Mouse (Mus musculus): ENCODE measurements around the gene Zbtb20. TPM values are rescaled to one million over a fixed set of nuclear protein-coding genes. Genes with fewer than 3 reads are reported as not detected.

The Zbtb20 gene
- polyA plus RNA-seq, 1 experiment from 2014 or later = 27.9 TPM

DNA sequence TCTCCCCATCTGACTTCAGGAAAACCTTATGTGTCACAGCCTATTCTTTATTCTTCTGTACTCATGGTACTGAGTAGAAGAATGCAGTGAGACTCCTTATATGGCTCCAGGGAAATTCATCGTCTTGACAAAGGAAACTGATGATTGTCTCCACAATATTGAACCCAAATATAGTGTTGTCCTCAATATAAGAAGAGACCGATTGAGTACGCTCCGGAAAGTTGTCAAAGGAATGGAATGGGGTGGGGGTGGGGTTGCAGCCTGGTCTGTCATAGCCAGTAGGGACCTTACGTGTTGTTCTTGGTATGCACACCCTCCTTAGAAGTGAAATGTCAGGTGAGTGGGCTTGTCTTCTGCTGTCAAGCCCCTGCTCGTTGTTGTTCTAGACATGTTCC lies 488.8 kb downstream of the Zbtb20 start:
- peak overlapping the region; percentile 41 for H3K4me2 ChIP-seq (replicated peaks; ENCODE audit: low read depth, low read length)
- H3K4me3 ChIP-seq (ENCODE audit: low read depth, low read length) = peak overlapping the region; percentile 16; the same call in 1 of the 2 replicates
- TF ChIP-seq CTCF (IDR thresholded peaks at IDR 0.05) = no peak
- TF ChIP-seq EP300 (IDR thresholded peaks at IDR 0.05) = no peak
- DNase-seq (ENCODE audit: low spot score) (no peak), ATAC-seq (peak; percentile 43)
- H3K9me3 ChIP-seq (ENCODE audit: low read length) = no peaks in the 10 kb centered on the region
- H3K36me3 ChIP-seq (ENCODE audit: insufficient read depth, low read length) = no peaks in the 10 kb centered on the region
- H3K9ac ChIP-seq (replicated peaks; ENCODE audit: low read depth) = no peak overlapping the region
- WGBS = 58% methylated on average over 6 of the region's 6 CpGs
- peaks cover 2% of the 10 kb centered on the region; the same call in 1 of the 2 replicates for H3K4me1 ChIP-seq (ENCODE audit: insufficient read depth, low read depth, low read length)
- H3K27me3 ChIP-seq (replicated peaks; ENCODE audit: insufficient read depth, low read length) = no peaks in the 10 kb centered on the region
- peak overlapping the region; percentile 85; the same call in 1 of the 2 replicates for H3K27ac ChIP-seq (ENCODE audit: low read length)

DNA sequence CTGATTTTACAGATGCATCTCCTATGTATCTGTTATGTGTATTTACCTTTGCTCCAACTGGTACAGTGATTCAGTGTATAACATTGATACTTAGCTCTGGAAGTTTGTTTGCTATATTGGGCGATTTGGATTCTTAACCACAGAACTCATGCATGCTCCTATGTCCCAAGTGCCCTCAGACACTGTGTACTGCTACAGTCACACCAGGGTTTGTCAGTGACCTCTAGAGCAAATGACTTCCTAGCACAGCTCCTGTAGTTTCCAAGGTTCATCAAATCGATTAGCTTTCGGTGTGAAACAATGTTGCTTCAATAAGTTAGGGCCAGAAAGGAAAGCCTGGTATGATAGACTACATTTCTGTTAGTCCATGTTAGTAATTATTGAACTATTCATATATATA lies 489.6 kb downstream of the Zbtb20 start:
- ATAC-seq (no peak), DNase-seq (ENCODE audit: low spot score) (no peak)
- TF ChIP-seq EP300 (IDR thresholded peaks at IDR 0.05) (no peak), CTCF (IDR thresholded peaks at IDR 0.05) (no peak)
- no peaks in the 10 kb centered on the region for H3K9me3 ChIP-seq (ENCODE audit: low read length)
- no peaks in the 10 kb centered on the region for H3K36me3 ChIP-seq (ENCODE audit: insufficient read depth, low read length)
- H3K4me1 ChIP-seq (ENCODE audit: insufficient read depth, low read depth, low read length) = peaks cover 2% of the 10 kb centered on the region; the same call in 1 of the 2 replicates
- H3K4me2 ChIP-seq (replicated peaks; ENCODE audit: low read depth, low read length) = no peak overlapping the region
- H3K27ac ChIP-seq (ENCODE audit: low read length) = no peak overlapping the region
- WGBS = 80% methylated on average over 3 of the region's 3 CpGs
- no peak overlapping the region for H3K4me3 ChIP-seq (ENCODE audit: low read depth, low read length)
- H3K9ac ChIP-seq (replicated peaks; ENCODE audit: low read depth) = no peak overlapping the region
- H3K27me3 ChIP-seq (replicated peaks; ENCODE audit: insufficient read depth, low read length) = no peaks in the 10 kb centered on the region

DNA sequence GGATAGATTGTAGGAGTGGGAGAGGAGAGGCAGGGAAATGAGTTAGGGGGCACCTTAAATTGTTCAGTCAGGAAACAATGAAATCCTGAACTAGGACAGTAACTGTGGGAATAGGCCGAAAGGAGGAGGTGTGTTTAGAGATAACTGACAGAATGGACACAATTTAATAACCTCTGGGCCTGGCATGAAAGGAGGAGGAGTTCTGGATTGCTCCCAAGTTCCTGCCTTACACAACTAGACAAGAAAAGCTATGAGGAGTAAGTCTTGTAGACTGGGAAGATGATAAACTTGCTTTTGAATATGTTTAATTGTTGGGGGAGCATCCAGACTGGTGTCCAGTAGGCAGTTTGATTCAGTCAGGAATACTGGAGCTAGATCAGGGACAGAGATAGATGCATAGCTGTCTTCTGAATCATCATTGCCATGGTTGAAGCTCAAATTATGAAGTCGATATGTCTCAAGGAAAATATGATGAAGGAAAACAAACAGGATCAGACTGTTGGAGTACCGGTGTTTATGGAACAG lies 494.9 kb downstream of the Zbtb20 start:
- ATAC-seq (no peak), DNase-seq (ENCODE audit: low spot score) (no peak)
- no peak overlapping the region for H3K4me3 ChIP-seq (ENCODE audit: low read depth, low read length)
- no peaks in the 10 kb centered on the region for H3K27me3 ChIP-seq (replicated peaks; ENCODE audit: insufficient read depth, low read length)
- H3K9me3 ChIP-seq (ENCODE audit: low read length) = no peaks in the 10 kb centered on the region
- no peak overlapping the region for H3K4me2 ChIP-seq (replicated peaks; ENCODE audit: low read depth, low read length)
- no peak for TF ChIP-seq CTCF (IDR thresholded peaks at IDR 0.05)
- TF ChIP-seq EP300 (IDR thresholded peaks at IDR 0.05) = no peak
- 53% methylated on average over 3 of the region's 3 CpGs for WGBS
- no peak overlapping the region for H3K9ac ChIP-seq (replicated peaks; ENCODE audit: low read depth)
- H3K27ac ChIP-seq (ENCODE audit: low read length) = no peak overlapping the region
- H3K36me3 ChIP-seq (ENCODE audit: insufficient read depth, low read length) = no peaks in the 10 kb centered on the region
- no peaks in the 10 kb centered on the region for H3K4me1 ChIP-seq (ENCODE audit: insufficient read depth, low read depth, low read length)

- no peaks in the 10 kb centered on the region for H3K4me1 ChIP-seq (ENCODE audit: insufficient read depth, low read depth, low read length)
- DNase-seq (ENCODE audit: low spot score) (no peak), ATAC-seq (no peak)
- no peaks in the 10 kb centered on the region for H3K36me3 ChIP-seq (ENCODE audit: insufficient read depth, low read length)
- 43% methylated on average over 6 of the region's 6 CpGs for WGBS
- no peak overlapping the region for H3K4me2 ChIP-seq (replicated peaks; ENCODE audit: low read depth, low read length)
- no peak for TF ChIP-seq EP300 (IDR thresholded peaks at IDR 0.05)
- H3K4me3 ChIP-seq (ENCODE audit: low read depth, low read length) = no peak overlapping the region
- H3K27me3 ChIP-seq (replicated peaks; ENCODE audit: insufficient read depth, low read length) = no peaks in the 10 kb centered on the region
- no peak overlapping the region for H3K9ac ChIP-seq (replicated peaks; ENCODE audit: low read depth)
- no peaks in the 10 kb centered on the region for H3K9me3 ChIP-seq (ENCODE audit: low read length)
- no peak overlapping the region for H3K27ac ChIP-seq (ENCODE audit: low read length)
These were observed 501.1 kb downstream of the Zbtb20 start for GRCm38 (mm10) chr16:43376782-43377181.

- H3K9ac ChIP-seq (replicated peaks; ENCODE audit: low read depth) = no peak overlapping the region
- H3K4me1 ChIP-seq (ENCODE audit: insufficient read depth, low read depth, low read length) = no peaks in the 10 kb centered on the region
- H3K27me3 ChIP-seq (replicated peaks; ENCODE audit: insufficient read depth, low read length) = no peaks in the 10 kb centered on the region
- TF ChIP-seq EP300 (IDR thresholded peaks at IDR 0.05) = no peak
- no peak for TF ChIP-seq CTCF (IDR thresholded peaks at IDR 0.05)
- no peak overlapping the region for H3K4me3 ChIP-seq (ENCODE audit: low read depth, low read length)
- no peak overlapping the region for H3K4me2 ChIP-seq (replicated peaks; ENCODE audit: low read depth, low read length)
- 71% methylated on average over 7 of the region's 7 CpGs for WGBS
- H3K9me3 ChIP-seq (ENCODE audit: low read length) = no peaks in the 10 kb centered on the region
- no peaks in the 10 kb centered on the region for H3K36me3 ChIP-seq (ENCODE audit: insufficient read depth, low read length)
- no peak overlapping the region for H3K27ac ChIP-seq (ENCODE audit: low read length)
- DNase-seq (ENCODE audit: low spot score) (no peak), ATAC-seq (no peak)
These were observed 504.0 kb downstream of the Zbtb20 start for GRCm38 (mm10) chr16:43379351-43380325.

- no peak for TF ChIP-seq EP300 (IDR thresholded peaks at IDR 0.05)
- TF ChIP-seq CTCF (IDR thresholded peaks at IDR 0.05) = no peak
- Histone ChIP-seq H3K27me3 (replicated peaks; ENCODE audit: insufficient read depth, low read length) (no peaks in the 10 kb centered on the region), H3K9me3 (ENCODE audit: low read length) (no peaks in the 10 kb centered on the region), H3K4me2 (replicated peaks; ENCODE audit: low read depth, low read length) (no peak overlapping the region), H3K4me3 (ENCODE audit: low read depth, low read length) (no peak overlapping the region), H3K27ac (ENCODE audit: low read length) (no peak overlapping the region), H3K36me3 (ENCODE audit: insufficient read depth, low read length) (no peaks in the 10 kb centered on the region), H3K4me1 (ENCODE audit: insufficient read depth, low read depth, low read length) (no peaks in the 10 kb centered on the region), H3K9ac (replicated peaks; ENCODE audit: low read depth) (no peak overlapping the region)
- ATAC-seq (no peak), DNase-seq (ENCODE audit: low spot score) (no peak)
- WGBS = 69% methylated on average over 2 of the region's 2 CpGs
These were observed 505.5 kb downstream of the Zbtb20 start for GRCm38 (mm10) chr16:43381183-43381582.
